ENCODE assay signal across 8 mouse cellular contexts in genomic region chr9:30003612-30004011, GRCm38 (mm10). TPM values are rescaled to one million over a fixed set of nuclear protein-coding genes. Genes with fewer than 3 reads are reported as not detected.
DNase-seq lines count a peak whose midpoint lies in the region; ATAC-seq and TF ChIP-seq lines count a peak whose summit lies in the region.

No protein-coding gene starts in this region.

- H3K4me2 ChIP-seq in hindbrain, embryonic 11.5 days (replicated peaks; ENCODE audit: low read depth, low read length), result no peak overlapping the region
- H3K4me2 ChIP-seq in hindbrain, embryonic 13.5 days, result no peak overlapping the region
- no peak overlapping the region for H3K4me2 ChIP-seq in kidney, postnatal 0 days (ENCODE audit: low read length)
- H3K4me2 ChIP-seq in liver, embryonic 14.5 days (ENCODE audit: low read depth), result no peak overlapping the region

- no peak overlapping the region for H3K9ac ChIP-seq in hindbrain, embryonic 11.5 days (ENCODE audit: low read depth, low read length)
- no peak overlapping the region for H3K9ac ChIP-seq in hindbrain, embryonic 13.5 days
- H3K9ac ChIP-seq in kidney, postnatal 0 days (ENCODE audit: low read depth, low read length), result no peak overlapping the region
- no peak overlapping the region for H3K9ac ChIP-seq in liver, embryonic 14.5 days (replicated peaks)

- H3K36me3 ChIP-seq in hindbrain, embryonic 11.5 days (ENCODE audit: control insufficient read depth, insufficient read depth, low read length), result no peaks in the 10 kb centered on the region
- H3K36me3 ChIP-seq in hindbrain, embryonic 13.5 days, result no peaks in the 10 kb centered on the region
- no peaks in the 10 kb centered on the region for H3K36me3 ChIP-seq in kidney, postnatal 0 days (ENCODE audit: insufficient read depth, low read length)
- H3K36me3 ChIP-seq in liver, embryonic 14.5 days (replicated peaks; ENCODE audit: control insufficient read depth, insufficient read depth, low read depth), result no peaks in the 10 kb centered on the region

- H3K4me3 ChIP-seq in hindbrain, embryonic 11.5 days (ENCODE audit: low read depth, low read length), result no peak overlapping the region
- H3K4me3 ChIP-seq in hindbrain, embryonic 13.5 days, result no peak overlapping the region
- H3K4me3 ChIP-seq in cerebellum, adult 2 months (replicated peaks; ENCODE audit: insufficient read depth, low read depth, low read length), result no peak overlapping the region
- no peak overlapping the region for H3K4me3 ChIP-seq in kidney, postnatal 0 days (replicated peaks; ENCODE audit: low read depth, low read length)
- H3K4me3 ChIP-seq in liver, embryonic 14.5 days (ENCODE audit: insufficient read depth in 1 of 2, low read depth in 2 of 2, low read length in 2 of 2), result no peak overlapping the region

- TF ChIP-seq POLR2A in cerebellum, adult 2 months (IDR thresholded peaks at IDR 0.05; ENCODE audit: borderline replicate concordance, insufficient read depth, low read length), result no peak

- H3K4me1 ChIP-seq in hindbrain, embryonic 11.5 days (replicated peaks; ENCODE audit: control insufficient read depth, insufficient read depth, low read length), result no peaks in the 10 kb centered on the region
- no peaks in the 10 kb centered on the region for H3K4me1 ChIP-seq in hindbrain, embryonic 13.5 days (replicated peaks)
- H3K4me1 ChIP-seq in cerebellum, adult 2 months (ENCODE audit: control insufficient read depth, insufficient read depth, low read length), result 0 out of 2 replicates have a peak, but pooled peaks cover 5% of the 10 kb centered on the region
- no peaks in the 10 kb centered on the region for H3K4me1 ChIP-seq in kidney, postnatal 0 days (replicated peaks; ENCODE audit: insufficient read depth, low read length)
- no peaks in the 10 kb centered on the region for H3K4me1 ChIP-seq in liver, embryonic 14.5 days (replicated peaks; ENCODE audit: control insufficient read depth in 2 of 2, insufficient read depth in 2 of 2, low read length in 1 of 2)

- H3K27ac ChIP-seq in hindbrain, embryonic 11.5 days (ENCODE audit: low read depth, low read length), result no peak overlapping the region
- H3K27ac ChIP-seq in hindbrain, embryonic 13.5 days, result no peak overlapping the region
- no peak overlapping the region for H3K27ac ChIP-seq in cerebellum, adult 2 months (ENCODE audit: insufficient read depth, low read length)
- no peak overlapping the region for H3K27ac ChIP-seq in kidney, postnatal 0 days
- no peak overlapping the region for H3K27ac ChIP-seq in liver, embryonic 14.5 days

- no peaks in the 10 kb centered on the region for H3K9me3 ChIP-seq in hindbrain, embryonic 11.5 days (ENCODE audit: control insufficient read depth, low read length)
- H3K9me3 ChIP-seq in hindbrain, embryonic 13.5 days, result no peaks in the 10 kb centered on the region
- H3K9me3 ChIP-seq in kidney, postnatal 0 days (replicated peaks; ENCODE audit: low read length), result no peaks in the 10 kb centered on the region
- no peaks in the 10 kb centered on the region for H3K9me3 ChIP-seq in liver, embryonic 14.5 days (ENCODE audit: control insufficient read depth, low read length)

- peak; percentile 80 for DNase-seq in hindbrain, embryonic 11.5 days (ENCODE audit: low spot score)
- peak; percentile 74 to 86 for DNase-seq in cerebellum, adult 2 months
- peak; percentile 83 to 89 for DNase-seq in frontal cortex, postnatal 36 days (ENCODE audit: low spot score in 2 of 2)
- DNase-seq in kidney, postnatal 0 days (ENCODE audit: low spot score), result peak; percentile 57
- no peak for DNase-seq in liver, embryonic 14.5 days (ENCODE audit: low read depth in 3 of 3, low spot score in 3 of 3)
- peak; percentile 87 to 88 for DNase-seq in right cerebral cortex, adult 2 months (ENCODE audit: low spot score in 2 of 2)

- peak; percentile 51; the same call in 1 of the 2 replicates for ATAC-seq in hindbrain, embryonic 11.5 days (ENCODE audit: low FRiP score)
- ATAC-seq in hindbrain, embryonic 13.5 days (ENCODE audit: low FRiP score), result no peak
- no peak for ATAC-seq in kidney, postnatal 0 days (replicated peaks; ENCODE audit: low FRiP score, low read depth)
- no peak for ATAC-seq in liver, embryonic 14.5 days (ENCODE audit: insufficient read depth)
- no peak for ATAC-seq in erythroblast, adult 5-6 weeks (replicated peaks; ENCODE audit: low FRiP score, poor library complexity, severe bottlenecking)

- H3K27me3 ChIP-seq in hindbrain, embryonic 11.5 days (ENCODE audit: control insufficient read depth, insufficient read depth, low read length), result no peaks in the 10 kb centered on the region
- no peaks in the 10 kb centered on the region for H3K27me3 ChIP-seq in hindbrain, embryonic 13.5 days
- no peaks in the 10 kb centered on the region for H3K27me3 ChIP-seq in cerebellum, adult 2 months (ENCODE audit: control insufficient read depth, insufficient read depth, low read length)
- no peaks in the 10 kb centered on the region for H3K27me3 ChIP-seq in kidney, postnatal 0 days (ENCODE audit: insufficient read depth, low read length)
- H3K27me3 ChIP-seq in liver, embryonic 14.5 days (ENCODE audit: control insufficient read depth, insufficient read depth, low read length), result no peaks in the 10 kb centered on the region

- WGBS in hindbrain, embryonic 11.5 days, result 23% methylated on average over 3 of the region's 3 CpGs
- WGBS in hindbrain, embryonic 13.5 days, result 26% methylated on average over 3 of the region's 3 CpGs
- 26% methylated on average over 3 of the region's 3 CpGs for WGBS in cerebellum, adult 2 months
- 31% methylated on average over 3 of the region's 3 CpGs for WGBS in kidney, postnatal 0 days
- WGBS in liver, embryonic 14.5 days (ENCODE audit: insufficient replicate concordance), result 41% methylated on average over 3 of the region's 3 CpGs

- peak; percentile 92 for TF ChIP-seq CTCF in cerebellum, adult 2 months (IDR thresholded peaks at IDR 0.05; ENCODE audit: borderline replicate concordance, insufficient read depth, low read depth, low read length)
- peak; percentile 75 for TF ChIP-seq CTCF in kidney, postnatal 0 days (IDR thresholded peaks at IDR 0.05; ENCODE audit: low read depth)
- peak; percentile 62 for TF ChIP-seq CTCF in liver, embryonic 14.5 days (IDR thresholded peaks at IDR 0.05; ENCODE audit: low read depth)

- TF ChIP-seq EP300 in liver, embryonic 14.5 days (IDR thresholded peaks at IDR 0.05; ENCODE audit: low read depth), result no peak

RNA-seq across cellular contexts. Expression of gene Ntm, which starts 40.7 kb away (rescaled TPM):
- polyA plus RNA-seq in hindbrain, embryonic 11.5 days (2014; fragmentation: Nextera tagmentation; extraction: Ambion mirVana), result 27.0 and 30.6 TPM in 2 replicates
- polyA plus RNA-seq in hindbrain, embryonic 13.5 days (2015; fragmentation: Nextera tagmentation; extraction: Ambion mirVana), result 156 and 167 TPM in 2 replicates
- 193 and 201 TPM in 2 replicates for polyA plus RNA-seq in cerebellum, adult 2 months (2012; rRNA removed)
- 20.6 and 22.9 TPM in 2 replicates for polyA plus RNA-seq in kidney, postnatal 0 days (2015; fragmentation: Nextera tagmentation; extraction: Ambion mirVana)
- polyA plus RNA-seq in liver, embryonic 14.5 days (2012; rRNA removed), result 0.11 and 0.21 TPM in 2 replicates
- polyA plus RNA-seq in liver, embryonic 14.5 days (2014; fragmentation: Nextera tagmentation; extraction: Ambion mirVana), result 0.30 TPM in 1 of 2 replicates, not detected in the other
- not detected in 2 replicates for total RNA-seq in erythroblast, adult 5-6 weeks (2015; ENCODE audit: low replicate concordance)
- not detected in 2 replicates for total RNA-seq in erythroblast, adult 5-6 weeks (2017; ENCODE audit: low replicate concordance)

Comparison
In these comparisons a context has a peak if more than half of its experiments do, and no peak if none do; other contexts are left out.
1. DNase-seq: peak in hindbrain, embryonic 11.5 days (single experiment), cerebellum, adult 2 months (2 of 2), frontal cortex, postnatal 36 days (2 of 2), kidney, postnatal 0 days (single experiment) and right cerebral cortex, adult 2 months (2 of 2); none in liver, embryonic 14.5 days (0 of 3).
2. RNA of gene Ntm, which starts 40.7 kb away (polyA plus RNA-seq): 193 to 201 TPM in cerebellum, adult 2 months, 156 to 167 TPM in hindbrain, embryonic 13.5 days, 27.0 to 30.6 TPM in hindbrain, embryonic 11.5 days and 20.6 to 22.9 TPM in kidney, postnatal 0 days; 0.11 to 0.30 TPM in liver, embryonic 14.5 days; every median in the first group is over 10 times any median in the second.
3. Peak in every context shown above with its lines, with median percentiles within 50 percentile points of each other: CTCF ChIP-seq.